Mouse (Mus musculus): ENCODE data around the gene Tmem269. TPM values are rescaled to one million over a fixed set of nuclear protein-coding genes. Genes with fewer than 3 reads are reported as not detected.

Gene Tmem269
- polyA plus RNA-seq, 1 experiment from 2014 or later = not detected

Other genes starting within 250 kb of the Tmem269 start
- gene Slc2a1, start 109.5 kb downstream of the Tmem269 start, polyA plus RNA-seq (2016; fragmentation: Nextera tagmentation; extraction: Ambion mirVana) = 98.1 and 100 TPM in 2 replicates
- gene Zfp691, start 44.0 kb downstream of the Tmem269 start, polyA plus RNA-seq (2016; fragmentation: Nextera tagmentation; extraction: Ambion mirVana) = 8.4 and 8.7 TPM in 2 replicates
- gene Ermap, start 28.2 kb downstream of the Tmem269 start, polyA plus RNA-seq (2016; fragmentation: Nextera tagmentation; extraction: Ambion mirVana) = 6.4 and 7.3 TPM in 2 replicates
- 179 and 182 TPM in 2 replicates for gene Svbp, start 22.9 kb downstream of the Tmem269 start, polyA plus RNA-seq (2016; fragmentation: Nextera tagmentation; extraction: Ambion mirVana)
- 41.6 and 45.3 TPM in 2 replicates for gene AU022252, start 14.5 kb upstream of the Tmem269 start, polyA plus RNA-seq (2016; fragmentation: Nextera tagmentation; extraction: Ambion mirVana)
- 29.6 and 30.0 TPM in 2 replicates for gene P3h1, start 14.7 kb upstream of the Tmem269 start, polyA plus RNA-seq (2016; fragmentation: Nextera tagmentation; extraction: Ambion mirVana)
- 0.08 and 0.14 TPM in 2 replicates for gene Cldn19, start 37.2 kb upstream of the Tmem269 start, polyA plus RNA-seq (2016; fragmentation: Nextera tagmentation; extraction: Ambion mirVana)
- gene Ybx1, start 76.4 kb upstream of the Tmem269 start, polyA plus RNA-seq (2016; fragmentation: Nextera tagmentation; extraction: Ambion mirVana) = 1,031 and 1,057 TPM in 2 replicates
- 127 and 133 TPM in 2 replicates for gene Ppih, start 102.3 kb upstream of the Tmem269 start, polyA plus RNA-seq (2016; fragmentation: Nextera tagmentation; extraction: Ambion mirVana)
- gene Ccdc30, start 197.3 kb upstream of the Tmem269 start, polyA plus RNA-seq (2016; fragmentation: Nextera tagmentation; extraction: Ambion mirVana) = 7.4 and 8.0 TPM in 2 replicates
- gene Ppcs, start 204.2 kb upstream of the Tmem269 start, polyA plus RNA-seq (2016; fragmentation: Nextera tagmentation; extraction: Ambion mirVana) = 34.2 and 36.3 TPM in 2 replicates
- gene Zmynd12, start 204.6 kb upstream of the Tmem269 start, polyA plus RNA-seq (2016; fragmentation: Nextera tagmentation; extraction: Ambion mirVana) = 0.33 and 0.45 TPM in 2 replicates

All from limb, embryonic 12.5 days (tissue).